ENCODE assay signal across 16 mouse cellular contexts in the genomic region with DNA sequence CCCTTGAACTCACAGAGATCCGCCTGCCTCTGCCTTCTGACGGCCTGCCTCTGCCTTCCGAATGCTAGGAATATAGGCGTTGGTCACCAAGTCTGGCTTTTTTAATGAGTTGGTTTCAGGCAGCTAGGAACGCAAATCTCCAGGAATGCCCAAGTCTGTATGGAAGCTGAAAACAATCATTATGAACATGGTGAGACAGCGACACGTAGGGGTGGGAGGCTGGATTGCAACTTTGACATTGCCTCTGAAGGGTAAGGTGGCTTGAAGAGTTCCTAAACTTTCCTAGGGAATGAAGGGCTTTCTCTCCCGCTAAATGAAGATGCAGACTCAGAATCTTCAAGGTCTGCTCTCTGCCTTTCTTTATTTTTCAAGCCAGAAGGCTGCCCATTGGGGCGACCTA.
DNase-seq lines count a peak whose midpoint lies in the region; ATAC-seq and TF ChIP-seq lines count a peak whose summit lies in the region.
"Had no signal": no experiment of that assay in that cellular context is flagged by ENCODE, and none has a peak within 500 bp of the region (broad histone marks: within the 10 kb centered on the region; RNA-seq: fewer than 3 reads in every experiment).

No protein-coding gene starts in this region.

- no peak overlapping the region for H3ac ChIP-seq in C2C12 (ENCODE audit: control insufficient read depth, insufficient read length, low read depth)

- H3K4me2 ChIP-seq in forebrain, postnatal 0 days (ENCODE audit: low read depth), result no peak overlapping the region
- H3K4me2 ChIP-seq in forebrain, embryonic 15.5 days (replicated peaks), result no peak overlapping the region
- H3K4me2 ChIP-seq: forebrain, embryonic 12.5 days had no signal

- no peak for DNase-seq in forebrain, postnatal 0 days
- no peak for DNase-seq in left cerebral cortex, adult 2 months (ENCODE audit: extremely low spot score in 1 of 2, low spot score in 2 of 2)
- no peak for DNase-seq in left cerebral cortex, postnatal 10 days (ENCODE audit: extremely low spot score in 1 of 2, low spot score in 2 of 2)
- DNase-seq in ZHBTc4 (ENCODE audit: low read depth, low spot score), result peak; percentile 91
- DNase-seq in layer of hippocampus, postnatal 36 days, result no peak
- DNase-seq in heart, postnatal 4 days, result no peak
- DNase-seq: cerebellum, adult 9-10 months; gastrocnemius, postnatal 10 days; right cerebral cortex, postnatal 4 days had no signal

- no peaks in the 10 kb centered on the region for H3K9me3 ChIP-seq in forebrain, postnatal 0 days (ENCODE audit: low read length)
- H3K9me3 ChIP-seq in forebrain, embryonic 15.5 days, result no peaks in the 10 kb centered on the region
- H3K9me3 ChIP-seq: forebrain, embryonic 12.5 days; heart, embryonic 13.5 days; hindbrain, embryonic 15.5 days; megakaryocyte, embryonic 14.5 days; stomach, embryonic 15.5 days had no signal

- H3K27me3 ChIP-seq in forebrain, postnatal 0 days (ENCODE audit: insufficient read depth, low read length), result no peaks in the 10 kb centered on the region
- H3K27me3 ChIP-seq in forebrain, embryonic 15.5 days, result no peaks in the 10 kb centered on the region
- H3K27me3 ChIP-seq in C2C12 (ENCODE audit: control insufficient read depth, insufficient read depth, insufficient read length), result no peaks in the 10 kb centered on the region
- H3K27me3 ChIP-seq: forebrain, embryonic 12.5 days; heart, embryonic 13.5 days; hindbrain, embryonic 15.5 days; megakaryocyte, embryonic 14.5 days; stomach, embryonic 15.5 days had no signal

- H3K79me3 ChIP-seq in C2C12 (ENCODE audit: low read depth), result no peaks in the 10 kb centered on the region

- peak; percentile 31; the same call in 1 of the 2 replicates for TF ChIP-seq CTCF in forebrain, postnatal 0 days (IDR thresholded peaks at IDR 0.05; ENCODE audit: low read depth)
- TF ChIP-seq CTCF in left cerebral cortex, adult 2 months (IDR thresholded peaks at IDR 0.05), result peak; percentile 24
- peak; percentile 17 for TF ChIP-seq CTCF in C2C12 (IDR thresholded peaks at IDR 0.05; ENCODE audit: control insufficient read depth, insufficient read depth, insufficient read length)

- ATAC-seq in forebrain, postnatal 0 days, result no peak
- ATAC-seq in forebrain, embryonic 15.5 days (replicated peaks), result no peak

- H3K4me1 ChIP-seq in forebrain, postnatal 0 days (ENCODE audit: insufficient read depth), result no peaks in the 10 kb centered on the region
- peaks cover 3% of the 10 kb centered on the region; the same call in 1 of the 2 replicates for H3K4me1 ChIP-seq in forebrain, embryonic 15.5 days
- H3K4me1 ChIP-seq: stomach, embryonic 15.5 days had no signal

- no peaks in the 10 kb centered on the region for H3K36me3 ChIP-seq in forebrain, postnatal 0 days (ENCODE audit: insufficient read depth)
- H3K36me3 ChIP-seq in forebrain, embryonic 15.5 days, result no peaks in the 10 kb centered on the region
- H3K36me3 ChIP-seq in C2C12 (ENCODE audit: control insufficient read depth, insufficient read depth), result no peaks in the 10 kb centered on the region
- H3K36me3 ChIP-seq: forebrain, embryonic 12.5 days; heart, embryonic 13.5 days; hindbrain, embryonic 15.5 days; stomach, embryonic 15.5 days had no signal

- intact Hi-C loops in left cerebral cortex, adult 2 months (cut with DNase I), result no loop called here
- intact Hi-C loops in left cerebral cortex, postnatal 10 days (cut with DNase I), result no loop called here

- no peaks in the 10 kb centered on the region for H3K79me2 ChIP-seq in C2C12 (ENCODE audit: control insufficient read depth, insufficient read depth)

- no peak overlapping the region for H3K4me3 ChIP-seq in forebrain, postnatal 0 days (ENCODE audit: low read depth, low read length)
- no peak overlapping the region for H3K4me3 ChIP-seq in forebrain, embryonic 15.5 days
- no peak overlapping the region for H3K4me3 ChIP-seq in left cerebral cortex, adult 2 months
- H3K4me3 ChIP-seq in C2C12 (ENCODE audit: insufficient read depth, poor library complexity, severe bottlenecking), result no peak overlapping the region
- H3K4me3 ChIP-seq: forebrain, embryonic 12.5 days; heart, embryonic 13.5 days; hindbrain, embryonic 15.5 days; megakaryocyte, embryonic 14.5 days; stomach, embryonic 15.5 days had no signal

- no peak overlapping the region for H3K9ac ChIP-seq in forebrain, postnatal 0 days
- no peak overlapping the region for H3K9ac ChIP-seq in forebrain, embryonic 15.5 days (replicated peaks)
- H3K9ac ChIP-seq: forebrain, embryonic 12.5 days; heart, embryonic 13.5 days; hindbrain, embryonic 15.5 days; stomach, embryonic 15.5 days had no signal

- no peak overlapping the region for H3K27ac ChIP-seq in forebrain, postnatal 0 days (ENCODE audit: low read depth, low read length)
- no peak overlapping the region for H3K27ac ChIP-seq in forebrain, embryonic 15.5 days (replicated peaks)
- no peak overlapping the region for H3K27ac ChIP-seq in left cerebral cortex, adult 2 months
- H3K27ac ChIP-seq: forebrain, embryonic 12.5 days; heart, embryonic 13.5 days; hindbrain, embryonic 15.5 days; stomach, embryonic 15.5 days had no signal

- WGBS in forebrain, postnatal 0 days, result 81% methylated on average over 9 of the region's 9 CpGs
- WGBS in forebrain, embryonic 15.5 days, result 79% methylated on average over 9 of the region's 9 CpGs

TF ChIP-seq in C2C12, 6 proteins besides CTCF, POLR2A, EP300 and RAD21:
- no peak for TF ChIP-seq MYOD1 (IDR thresholded peaks at IDR 0.05; ENCODE audit: control insufficient read depth, insufficient read length, low read depth)
- TF ChIP-seq USF1 (IDR thresholded peaks at IDR 0.05; ENCODE audit: low read depth), result no peak
- TF ChIP-seq MYOG (IDR thresholded peaks at IDR 0.05; ENCODE audit: control insufficient read depth, extremely low read depth, insufficient read length), result no peak
- TF ChIP-seq FOSL1 (IDR thresholded peaks at IDR 0.05; ENCODE audit: insufficient read depth, low read length, poor library complexity, severe bottlenecking), result no peak
- TF ChIP-seq MAX (IDR thresholded peaks at IDR 0.05), result no peak
- no peak for TF ChIP-seq CEBPB (IDR thresholded peaks at IDR 0.05; ENCODE audit: low read depth)
